Mouse (Mus musculus) Patski (cell line): Measurements from ENCODE around the gene Cntrob. TPM values are rescaled to one million over a fixed set of nuclear protein-coding genes. Genes with fewer than 3 reads are reported as not detected.
"Not testable (repeated sequence)": the region's sequence is repeated elsewhere in the genome, so short reads cannot be mapped to it uniquely, and the experiment has no call there.

ENCODE experiments used
- ATAC-seq: fragments of 100-300 bp; one replicate; pipeline ENCODE4 v1.8.0; 2021
- CTCF ChIA-PET: fragments of 350-600 bp; sonication (Branson Sonifier 250); formaldehyde crosslinking; loops from one replicate; lab custom pipeline; 2022; ENCODE audit warnings: inconsistent platforms; lab: Charles Lee
- POLR2A ChIA-PET: fragments of 350-600 bp; sonication (Branson Sonifier 250); formaldehyde crosslinking; loops from one replicate; lab custom pipeline; 2022; ENCODE audit warnings: antibody characterized with exemption, inconsistent platforms; lab: Charles Lee
- DNase-seq: peaks from one replicate; pipeline ENCODE4 v3.0.0-alpha.2; 2011; ENCODE audit warnings: low read depth, low spot score
- H3K27me3 ChIP-seq: fragments of 371-371 bp; one replicate; pipeline ENCODE4 v1.5.1; 2021
- CTCF ChIP-seq: fragments of 100-300 bp; IDR thresholded peaks from one replicate; pipeline ENCODE4 v1.5.1; 2021
- in situ Hi-C: fragments of 300-500 bp; cut with MboI; formaldehyde crosslinking; loops from 3 replicates; pipeline ENCODE4 v1.11.1; 2018; ENCODE audit warnings: low pct_unique_long_range_greater_than_20kb, mixed read lengths
- polyA plus RNA-seq: library from polyadenylated mRNA; unstranded; gene quantifications from one replicate; pipeline ENCODE4 v1.2.3, GENCODE M21; 2021

Gene Cntrob
- polyA plus RNA-seq, 1 experiment from 2014 or later = 21.1 TPM

GRCm38 (mm10) chr11:69326408-69327156 lies 3.0 kb upstream of the Cntrob start:
- no peak for ATAC-seq
- in situ Hi-C loops = no loop called here
- H3K27me3 ChIP-seq = no peaks in the 10 kb centered on the region
- TF ChIP-seq CTCF = no peak
- ChIA-PET POLR2A (interaction anchor here (0.8 to 1.5 kb wide), 2 partner anchors 13 to 41 kb away, joined by 3 to 6 read pairs; no protein-coding TSS in a partner anchor), CTCF (interaction anchor here (1.1 to 1.8 kb wide), 3 partner anchors 58 to 252 kb away, joined by 3 to 7 read pairs (median 4); no protein-coding TSS in a partner anchor)
- DNase-seq = no peak

DNA sequence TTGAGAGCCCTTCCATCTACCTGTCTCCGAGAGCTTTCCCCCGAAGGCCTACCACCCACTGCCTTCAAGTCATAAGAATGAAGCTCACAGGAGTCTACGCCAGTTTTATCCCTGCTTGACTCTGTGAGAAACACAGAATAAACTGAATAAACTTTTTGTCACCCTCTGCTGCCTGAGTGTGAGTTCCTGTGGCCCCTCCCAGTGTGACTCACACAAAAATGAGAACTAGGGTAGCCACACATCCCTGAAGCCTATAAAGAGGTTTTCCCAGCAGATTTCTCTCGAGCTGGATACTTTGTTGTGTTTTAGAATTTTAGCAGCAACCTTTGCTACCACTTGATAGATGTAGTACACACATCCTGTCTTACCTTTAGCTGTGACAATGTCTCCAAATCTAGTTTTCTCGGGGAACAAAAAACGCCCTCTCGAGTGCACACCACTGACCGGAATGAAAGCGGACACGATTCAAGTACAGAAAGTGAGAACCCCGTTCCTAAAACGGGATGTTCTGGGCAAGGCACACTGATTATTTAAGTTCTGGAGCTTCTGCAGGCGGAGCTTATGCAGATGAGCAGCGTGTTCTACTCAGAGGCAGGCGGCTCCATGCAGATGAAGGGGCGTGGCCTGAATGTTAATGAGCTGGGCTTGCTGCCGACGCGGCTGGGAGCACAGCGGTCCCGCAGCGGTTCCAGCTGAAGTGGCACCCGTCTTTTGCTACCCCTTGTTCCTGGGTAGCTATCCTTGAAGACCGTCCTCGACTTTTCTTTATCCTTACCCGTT lies 2.2 kb upstream of the Cntrob start, which contains the start of gene Kcnab3:
Kcnab3 (plus strand) TSS at position 631 of the 780 bp plus-strand sequence.
- in situ Hi-C loops = no loop called here
- no peaks in the 10 kb centered on the region for H3K27me3 ChIP-seq
- TF ChIP-seq CTCF = no peak
- peak; percentile 64 for ATAC-seq
- DNase-seq = peak; percentile 34
- ChIA-PET POLR2A (interaction anchor here (0.6 to 1.6 kb wide), 4 partner anchors 14 to 44 kb away, joined by 3 to 6 read pairs (median 4); no protein-coding TSS in a partner anchor), CTCF (interaction anchor here (0.7 to 1.8 kb wide), 7 partner anchors 15 to 253 kb away, joined by 3 to 7 read pairs (median 4); no protein-coding TSS in a partner anchor)

DNA sequence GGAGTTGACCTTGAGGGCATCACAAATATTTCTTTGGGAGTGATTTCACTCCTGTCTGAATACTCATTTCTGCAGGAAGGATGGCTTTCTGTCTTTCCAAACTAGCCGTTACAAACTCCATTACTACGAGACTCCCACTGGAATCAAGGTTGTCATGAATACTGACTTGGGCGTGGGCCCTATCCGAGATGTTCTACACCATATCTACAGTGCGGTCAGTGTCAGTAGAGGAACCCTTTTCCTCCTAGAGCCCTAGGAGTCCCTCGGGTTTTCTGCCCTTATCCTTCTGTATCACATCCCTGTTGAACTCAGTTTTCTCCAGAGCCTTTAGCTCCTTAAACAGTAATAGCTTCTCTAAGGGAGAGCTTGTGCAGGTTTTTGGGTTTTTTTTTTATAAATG lies 1.2 kb upstream of the Cntrob start:
- no peak for ATAC-seq
- POLR2A ChIA-PET = interaction anchor here (0.6 to 1.6 kb wide), 2 partner anchors 46 to 384 kb away, joined by 5 read pairs; no protein-coding TSS in a partner anchor
- no peak for DNase-seq
- in situ Hi-C loops = loop anchor here (5.0 kb wide), 1 partner anchor 57 kb away; no protein-coding TSS in a partner anchor
- CTCF ChIA-PET = interaction anchor here (0.7 to 1.8 kb wide), 5 partner anchors 9 to 93 kb away, joined by 3 to 7 read pairs (median 5); no protein-coding TSS in a partner anchor
- H3K27me3 ChIP-seq = no peaks in the 10 kb centered on the region
- no peak for TF ChIP-seq CTCF

DNA sequence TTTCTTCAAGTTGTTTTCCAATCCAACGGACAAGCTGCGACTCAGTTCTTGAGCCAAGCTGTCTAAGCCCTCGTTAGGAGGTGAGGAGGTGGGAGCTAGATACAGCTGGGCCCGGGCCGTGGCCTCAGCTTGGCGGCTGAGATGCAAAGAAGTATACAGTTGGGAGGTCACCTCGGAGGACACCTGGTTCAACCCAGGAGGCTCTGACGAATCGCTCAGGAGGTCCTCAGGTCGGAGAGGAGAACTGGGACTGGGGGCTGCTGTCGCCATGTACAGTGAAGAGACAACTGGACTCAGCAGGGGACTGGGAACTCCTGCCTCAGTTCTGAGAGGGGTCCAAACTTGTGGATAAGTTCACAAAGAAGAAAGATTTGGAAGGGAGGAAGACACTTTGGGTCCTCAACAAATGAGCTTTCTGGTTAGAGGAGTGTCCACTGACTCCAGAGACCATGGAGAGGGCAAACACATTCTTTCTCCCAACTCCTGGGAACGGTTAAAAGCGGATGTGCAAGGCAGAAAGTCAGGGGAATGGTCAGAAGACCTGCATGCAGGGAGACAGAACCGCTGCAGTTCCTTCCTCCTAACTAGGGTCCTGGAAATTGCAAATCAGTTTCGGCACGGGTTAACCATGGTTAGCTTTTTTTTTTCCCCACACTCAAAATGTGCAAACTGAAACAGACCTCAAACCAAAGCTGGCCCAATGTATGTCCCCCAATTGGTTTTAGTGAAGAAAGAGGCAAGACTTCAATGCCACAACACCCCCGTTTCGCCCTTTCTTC lies 693 bp downstream of the Cntrob start:
- no peak for ATAC-seq
- POLR2A ChIA-PET = interaction anchor here (1.3 kb wide), 1 partner anchor 13 kb away, joined by 4 read pairs; no protein-coding TSS in a partner anchor
- TF ChIP-seq CTCF = no peak
- CTCF ChIA-PET = interaction anchor here (0.9 to 1.5 kb wide), 3 partner anchors 16 to 63 kb away, joined by 3 read pairs; no protein-coding TSS in a partner anchor
- H3K27me3 ChIP-seq = no peaks in the 10 kb centered on the region
- DNase-seq = no peak
- in situ Hi-C loops = loop anchor here (5.0 kb wide), 1 partner anchor 56 kb away; no protein-coding TSS in a partner anchor

DNA sequence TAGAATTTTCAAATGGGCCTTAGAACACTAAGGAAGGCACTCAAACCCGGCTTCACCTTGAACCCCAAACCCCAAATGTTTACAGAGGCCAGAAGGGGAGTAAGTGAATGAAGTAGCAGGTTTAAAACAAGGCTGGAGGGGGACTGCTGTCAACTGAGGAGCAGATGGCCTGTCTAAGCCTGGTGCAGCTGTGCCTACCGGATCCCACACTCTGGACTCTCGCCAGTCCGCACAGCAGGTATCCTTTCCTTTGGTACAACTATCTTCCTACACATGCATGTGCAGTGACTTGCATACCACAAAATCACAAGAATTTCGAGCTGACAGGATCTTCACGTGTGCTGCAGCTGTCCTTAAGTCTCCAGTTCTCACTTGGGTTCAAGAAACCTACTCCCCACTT lies 1.6 kb downstream of the Cntrob start:
- ChIA-PET POLR2A (no interaction called here), CTCF (interaction anchor here (1.2 to 1.5 kb wide), 2 partner anchors 14 to 15 kb away, joined by 3 read pairs; no protein-coding TSS in a partner anchor)
- TF ChIP-seq CTCF = no peak
- no peak for DNase-seq
- in situ Hi-C loops = loop anchor here (5.0 kb wide), 1 partner anchor 55 kb away; no protein-coding TSS in a partner anchor
- ATAC-seq = no peak
- no peaks in the 10 kb centered on the region for H3K27me3 ChIP-seq

DNA sequence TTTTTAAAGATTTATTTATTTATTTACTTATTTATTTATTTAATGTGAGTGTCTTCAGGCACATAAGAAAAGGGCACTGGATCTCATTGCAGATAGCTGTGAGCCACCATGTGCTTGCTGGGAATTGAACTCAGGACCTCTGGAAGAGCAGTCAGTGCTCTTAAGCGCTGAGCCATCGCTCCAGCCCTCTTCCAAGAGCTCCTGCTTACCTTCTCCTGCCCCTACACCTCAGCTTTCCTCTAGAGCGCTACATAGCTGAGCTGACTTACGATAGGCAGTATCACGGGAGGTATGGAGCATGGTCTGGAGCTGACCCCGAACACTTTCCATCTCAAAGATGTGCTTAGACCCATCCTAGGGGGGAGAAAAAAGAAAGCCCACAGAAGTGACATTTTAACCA lies 2.0 kb downstream of the Cntrob start:
- CTCF ChIA-PET = interaction anchor here (0.9 to 1.5 kb wide), 3 partner anchors 13 to 52 kb away, joined by 3 to 4 read pairs (median 3); no protein-coding TSS in a partner anchor
- no peak for TF ChIP-seq CTCF
- POLR2A ChIA-PET = interaction anchor here (0.9 to 1.3 kb wide), 2 partner anchors 47 to 88 kb away, joined by 3 read pairs; no protein-coding TSS in a partner anchor
- in situ Hi-C loops = loop anchor here (5.0 kb wide), 1 partner anchor 54 kb away; no protein-coding TSS in a partner anchor
- no peak for ATAC-seq
- H3K27me3 ChIP-seq = no peaks in the 10 kb centered on the region
- no peak for DNase-seq

DNA sequence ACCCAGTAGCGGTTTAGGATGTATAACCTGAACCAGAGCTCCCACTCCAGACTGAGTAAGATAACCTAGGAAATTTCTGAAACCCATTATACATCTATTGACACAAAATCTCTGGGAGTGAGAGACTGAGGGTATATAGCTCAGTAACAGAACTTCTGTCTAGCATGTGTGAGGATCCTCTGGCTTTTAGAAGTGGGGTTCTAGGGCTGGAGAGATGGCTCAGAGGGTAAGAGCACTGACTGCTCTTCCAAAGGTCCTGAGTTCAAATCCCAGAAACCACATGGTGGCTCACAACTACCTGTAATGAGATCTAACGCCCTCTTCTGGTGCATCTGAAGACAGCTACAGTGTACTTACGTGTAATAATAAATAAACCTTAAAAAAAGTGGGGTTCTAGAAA lies 5.6 kb downstream of the Cntrob start:
- in situ Hi-C loops, H3K27me3 ChIP-seq, DNase-seq, ATAC-seq, POLR2A ChIA-PET: not testable (repeated sequence)
- CTCF ChIA-PET = interaction anchor here (0.7 to 1.1 kb wide), 2 partner anchors 43 to 49 kb away, joined by 3 to 5 read pairs; no protein-coding TSS in a partner anchor

DNA sequence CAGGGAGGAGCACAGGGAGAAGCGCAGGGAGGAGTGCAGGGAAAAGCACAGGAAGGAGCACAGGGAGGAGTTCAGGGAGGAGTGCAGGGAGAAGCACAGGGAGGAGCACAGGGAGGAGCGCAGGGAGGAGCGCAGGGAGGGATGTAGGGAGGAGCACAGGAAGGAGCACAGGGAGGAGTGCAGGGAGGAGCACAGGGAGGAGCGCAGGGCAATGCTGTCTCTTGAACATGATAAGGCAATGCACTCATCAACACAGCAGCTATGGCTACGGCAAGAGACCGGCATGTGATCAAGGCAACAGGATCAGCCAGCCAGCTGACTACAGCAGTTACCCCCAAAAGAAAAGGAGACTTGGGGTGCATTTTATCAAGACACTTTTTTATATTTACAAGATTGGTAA lies 7.2 kb downstream of the Cntrob start:
- ATAC-seq = no peak
- TF ChIP-seq CTCF = no peak
- no peaks in the 10 kb centered on the region for H3K27me3 ChIP-seq
- in situ Hi-C loops = no loop called here
- ChIA-PET POLR2A (no interaction called here), CTCF (no interaction called here)
- DNase-seq = no peak

DNA sequence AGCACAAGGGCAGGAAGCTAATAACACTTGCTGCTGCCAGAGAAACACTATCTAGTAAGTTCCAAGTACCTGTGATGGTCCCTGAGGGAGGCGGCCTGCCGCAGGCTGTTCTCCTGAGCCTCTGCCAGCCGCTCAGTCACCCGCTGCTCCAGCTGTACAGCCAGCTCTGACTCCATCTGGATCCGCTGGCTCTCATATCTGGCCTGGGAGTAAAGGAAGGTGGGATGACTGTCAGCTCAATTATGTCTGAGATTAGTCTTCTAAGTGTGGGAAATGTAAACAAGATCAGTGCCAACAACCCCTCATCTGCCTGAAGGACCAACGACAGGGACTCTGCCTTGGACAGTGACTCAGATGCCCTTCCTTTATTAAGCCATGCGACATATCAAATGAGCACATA lies 12.3 kb downstream of the Cntrob start:
- no peak for DNase-seq
- in situ Hi-C loops = no loop called here
- ATAC-seq = no peak
- CTCF ChIA-PET = interaction anchor here (1.3 to 2.4 kb wide), 3 partner anchors 9 to 42 kb away, joined by 3 to 5 read pairs (median 4); no protein-coding TSS in a partner anchor
- POLR2A ChIA-PET = no interaction called here
- H3K27me3 ChIP-seq = no peaks in the 10 kb centered on the region
- no peak for TF ChIP-seq CTCF
